Mouse (Mus musculus) forebrain, embryonic 11.5 days (tissue): ENCODE results near the gene A130010J15Rik. TPM values are rescaled to one million over a fixed set of nuclear protein-coding genes. Genes with fewer than 3 reads are reported as not detected.

Source experiments
- ATAC-seq: fragments of 200-750 bp; cut with Nextera tagmentation; replicated peaks from 2 replicates; pipeline ENCODE4 v1.8.0; 2017; ENCODE audit warnings: moderate TSS enrichment; ENCODE audit not compliant: low FRiP score
- DNase-seq: peaks from one replicate; pipeline ENCODE4 v3.0.0-alpha.2; 2017; ENCODE audit warnings: low spot score
- H3K27ac ChIP-seq: fragments of 300-500 bp; sonication (generic); 2 replicates; pipeline ENCODE4 v1.5.1; 2014; ENCODE audit warnings: low read depth, low read length
- H3K27me3 ChIP-seq: fragments of 300-500 bp; sonication (generic); 2 replicates; pipeline ENCODE4 v1.6.1; 2014; ENCODE audit warnings: mild to moderate bottlenecking, low read length, mixed read lengths; ENCODE audit not compliant: control insufficient read depth, insufficient read depth
- H3K36me3 ChIP-seq: fragments of 300-500 bp; sonication (generic); 2 replicates; pipeline ENCODE4 v1.6.1; 2014; ENCODE audit warnings: mild to moderate bottlenecking, low read length, moderate library complexity, mixed read lengths; ENCODE audit not compliant: control insufficient read depth, insufficient read depth
- H3K4me1 ChIP-seq: fragments of 300-500 bp; sonication (generic); replicated peaks from 2 replicates; pipeline ENCODE4 v1.6.1; 2014; ENCODE audit warnings: low read length, mixed read lengths; ENCODE audit not compliant: control insufficient read depth, insufficient read depth
- H3K4me2 ChIP-seq: fragments of 300-500 bp; sonication (generic); 2 replicates; pipeline ENCODE4 v1.6.1; 2014; ENCODE audit warnings: low read depth, mild to moderate bottlenecking, low read length, moderate library complexity, mixed read lengths; ENCODE audit not compliant: severe bottlenecking
- H3K4me3 ChIP-seq: fragments of 300-500 bp; sonication (generic); 2 replicates; pipeline ENCODE4 v1.5.1; 2014; ENCODE audit warnings: low read depth, low read length
- H3K9ac ChIP-seq: fragments of 300-500 bp; sonication (generic); 2 replicates; pipeline ENCODE4 v1.6.1; 2014; ENCODE audit warnings: low read length
- H3K9me3 ChIP-seq: fragments of 300-500 bp; sonication (generic); 2 replicates; pipeline ENCODE4 v1.6.1; 2016; ENCODE audit warnings: low read length, mixed read lengths; ENCODE audit not compliant: control insufficient read depth
- WGBS: fragments of 180-500 bp; shearing (Covaris S2); extraction: QIAGEN DNeasy Blood & Tissue Kit; methylation state at CpG from one replicate; pipeline ENCODE4 v1.1.7; 2014; 5-methylcytosine and 5-hydroxymethylcytosine counted together
- polyA plus RNA-seq: library from polyadenylated mRNA; unstranded; fragments of >200 nt; fragmentation: Nextera tagmentation; extraction: Ambion mirVana; gene quantifications from 2 replicates; pipeline ENCODE4 v1.2.1, GENCODE M21; 2014

The A130010J15Rik gene
- polyA plus RNA-seq, 1 experiment from 2014 or later, result 14.3 TPM

GRCm38 (mm10) chr1:193130839-193131238 is 37.0 kb upstream of the A130010J15Rik start:
- peak overlapping the region; percentile 60; the same call in 1 of the 2 replicates for H3K4me2 ChIP-seq
- peaks cover 2% of the 10 kb centered on the region; the same call in 1 of the 2 replicates for H3K36me3 ChIP-seq
- DNase-seq (no peak), ATAC-seq (no peak; the same call in 1 of the 2 replicates)
- H3K9ac ChIP-seq, result peak overlapping the region; percentile 51
- H3K4me1 ChIP-seq, result peaks cover 5% of the 10 kb centered on the region; the same call in 1 of the 2 replicates
- H3K27me3 ChIP-seq, result no peaks in the 10 kb centered on the region
- no peak overlapping the region for H3K27ac ChIP-seq
- peak overlapping the region; percentile 97; the same call in 1 of the 2 replicates for H3K4me3 ChIP-seq
- no peaks in the 10 kb centered on the region for H3K9me3 ChIP-seq
- WGBS, result 85% methylated on average over 8 of the region's 8 CpGs

- 88% methylated on average over 6 of the region's 6 CpGs for WGBS
- Histone ChIP-seq H3K9ac (no peak overlapping the region), H3K4me1 (peaks cover 5% of the 10 kb centered on the region; the same call in 1 of the 2 replicates), H3K9me3 (no peaks in the 10 kb centered on the region), H3K4me2 (no peak overlapping the region), H3K4me3 (no peak overlapping the region), H3K27ac (no peak overlapping the region), H3K36me3 (peaks cover 2% of the 10 kb centered on the region; the same call in 1 of the 2 replicates), H3K27me3 (no peaks in the 10 kb centered on the region)
- no peak for DNase-seq
- ATAC-seq, result no peak
These were observed 36.4 kb upstream of the A130010J15Rik start for GRCm38 (mm10) chr1:193131311-193131948.

GRCm38 (mm10) chr1:193132385-193132784 is 35.5 kb upstream of the A130010J15Rik start:
- Histone ChIP-seq H3K9ac (no peak overlapping the region), H3K4me1 (peaks cover 5% of the 10 kb centered on the region; the same call in 1 of the 2 replicates), H3K9me3 (no peaks in the 10 kb centered on the region), H3K27me3 (no peaks in the 10 kb centered on the region), H3K36me3 (peaks cover 2% of the 10 kb centered on the region; the same call in 1 of the 2 replicates), H3K27ac (no peak overlapping the region), H3K4me3 (no peak overlapping the region), H3K4me2 (no peak overlapping the region)
- ATAC-seq (no peak), DNase-seq (no peak)

GRCm38 (mm10) chr1:193133726-193134125 is 34.1 kb upstream of the A130010J15Rik start:
- Histone ChIP-seq H3K36me3 (no peaks in the 10 kb centered on the region), H3K9ac (no peak overlapping the region), H3K27ac (no peak overlapping the region), H3K27me3 (no peaks in the 10 kb centered on the region), H3K9me3 (no peaks in the 10 kb centered on the region), H3K4me2 (no peak overlapping the region), H3K4me1 (peaks cover 5% of the 10 kb centered on the region; the same call in 1 of the 2 replicates), H3K4me3 (no peak overlapping the region)
- no peak for ATAC-seq
- DNase-seq, result no peak
- 83% methylated on average over 1 of the region's 1 CpGs for WGBS

GRCm38 (mm10) chr1:193138087-193138486 is 29.8 kb upstream of the A130010J15Rik start:
- no peak overlapping the region for H3K27ac ChIP-seq
- no peaks in the 10 kb centered on the region for H3K4me1 ChIP-seq
- no peak overlapping the region for H3K4me3 ChIP-seq
- no peak for DNase-seq
- H3K27me3 ChIP-seq, result no peaks in the 10 kb centered on the region
- no peak overlapping the region for H3K4me2 ChIP-seq
- no peaks in the 10 kb centered on the region for H3K36me3 ChIP-seq
- WGBS, result 60% methylated on average over 7 of the region's 7 CpGs
- no peak for ATAC-seq
- no peaks in the 10 kb centered on the region for H3K9me3 ChIP-seq
- H3K9ac ChIP-seq, result no peak overlapping the region

GRCm38 (mm10) chr1:193138669-193139068 is 29.2 kb upstream of the A130010J15Rik start:
- Histone ChIP-seq H3K4me1 (no peaks in the 10 kb centered on the region), H3K36me3 (no peaks in the 10 kb centered on the region), H3K27me3 (no peaks in the 10 kb centered on the region), H3K27ac (no peak overlapping the region), H3K9me3 (no peaks in the 10 kb centered on the region), H3K9ac (no peak overlapping the region), H3K4me3 (no peak overlapping the region), H3K4me2 (no peak overlapping the region)
- WGBS, result 70% methylated on average over 3 of the region's 3 CpGs
- ATAC-seq, result no peak
- DNase-seq, result no peak

GRCm38 (mm10) chr1:193141118-193141517 is 26.7 kb upstream of the A130010J15Rik start:
- 81% methylated on average over 7 of the region's 7 CpGs for WGBS
- Histone ChIP-seq H3K36me3 (no peaks in the 10 kb centered on the region), H3K9me3 (no peaks in the 10 kb centered on the region), H3K27me3 (no peaks in the 10 kb centered on the region), H3K9ac (no peak overlapping the region), H3K4me3 (no peak overlapping the region), H3K27ac (no peak overlapping the region), H3K4me1 (no peaks in the 10 kb centered on the region), H3K4me2 (no peak overlapping the region)
- no peak for DNase-seq
- ATAC-seq, result no peak

- no peak for ATAC-seq
- H3K4me2 ChIP-seq, result no peak overlapping the region
- H3K4me3 ChIP-seq, result no peak overlapping the region
- no peak overlapping the region for H3K9ac ChIP-seq
- H3K36me3 ChIP-seq, result no peaks in the 10 kb centered on the region
- no peaks in the 10 kb centered on the region for H3K4me1 ChIP-seq
- H3K9me3 ChIP-seq, result no peaks in the 10 kb centered on the region
- no peak for DNase-seq
- H3K27me3 ChIP-seq, result no peaks in the 10 kb centered on the region
- H3K27ac ChIP-seq, result no peak overlapping the region
- 87% methylated on average over 8 of the region's 8 CpGs for WGBS
These were observed 25.3 kb upstream of the A130010J15Rik start for GRCm38 (mm10) chr1:193142517-193143062.

- H3K27me3 ChIP-seq, result no peaks in the 10 kb centered on the region
- no peaks in the 10 kb centered on the region for H3K36me3 ChIP-seq
- WGBS, result 87% methylated on average over 6 of the region's 6 CpGs
- no peak for DNase-seq
- no peak overlapping the region for H3K4me2 ChIP-seq
- no peaks in the 10 kb centered on the region for H3K9me3 ChIP-seq
- ATAC-seq, result no peak
- H3K4me3 ChIP-seq, result no peak overlapping the region
- no peak overlapping the region for H3K27ac ChIP-seq
- no peak overlapping the region for H3K9ac ChIP-seq
- H3K4me1 ChIP-seq, result no peaks in the 10 kb centered on the region
These were observed 23.3 kb upstream of the A130010J15Rik start for GRCm38 (mm10) chr1:193144516-193144915.
